Mouse (Mus musculus): ENCODE data around the gene Fbxl4. TPM values are rescaled to one million over a fixed set of nuclear protein-coding genes. Genes with fewer than 3 reads are reported as not detected.

The Fbxl4 gene
- total and polyA plus RNA-seq, 3 experiments = 4.5 TPM; not detected in 1

DNA sequence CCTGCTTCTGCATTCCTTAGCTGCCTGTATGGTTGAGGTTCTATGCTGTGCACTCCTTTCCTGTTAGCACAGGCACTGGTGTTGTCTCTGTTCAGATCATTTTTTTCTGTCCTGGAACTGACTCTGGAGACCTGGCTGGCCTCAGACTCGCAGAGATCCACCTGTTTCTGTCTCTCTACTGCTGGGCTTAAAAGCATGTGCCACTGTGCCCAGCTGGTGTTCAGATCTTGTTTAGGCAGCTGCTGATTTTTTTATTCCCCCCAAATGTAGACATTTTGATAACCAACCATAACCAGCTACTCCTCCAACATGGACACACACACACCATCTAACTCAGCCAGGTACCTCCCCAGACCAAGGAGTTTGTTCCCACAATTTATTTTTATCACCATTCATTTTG is 112.2 kb downstream of the Fbxl4 start:
- Histone ChIP-seq H3K27me3 (ENCODE audit: control insufficient read depth in 1 of 2, insufficient read depth in 2 of 2, low read length in 2 of 2) (no peaks in the 10 kb centered on the region), H3K9ac (ENCODE audit: control insufficient read depth, low read depth, low read length, poor library complexity, severe bottlenecking) (no peak overlapping the region), H3K27ac (ENCODE audit: control insufficient read depth, low read depth, low read length) (no peak overlapping the region), H3K9me3 (replicated peaks; ENCODE audit: insufficient read depth, low read length) (no peaks in the 10 kb centered on the region), H3K36me3 (ENCODE audit: control insufficient read depth in 1 of 2, insufficient read depth in 2 of 2, low read length in 2 of 2) (no peaks in the 10 kb centered on the region), H3K4me3 (ENCODE audit: control insufficient read depth in 1 of 2, insufficient read depth in 1 of 2, low read depth in 2 of 2, low read length in 2 of 2) (no peak overlapping the region), H3K4me1 (ENCODE audit: control insufficient read depth in 1 of 2, insufficient read depth in 2 of 2, low read length in 2 of 2) (no peaks in the 10 kb centered on the region), H3K79me2 (ENCODE audit: control insufficient read depth, insufficient read depth, low read length, poor library complexity) (no peaks in the 10 kb centered on the region)
- DNase-seq (ENCODE audit: low read depth, low spot score) = no peak
- TF ChIP-seq TAL1 (IDR thresholded peaks at IDR 0.05; ENCODE audit: low read length) (no peak), USF1 (IDR thresholded peaks at IDR 0.05; ENCODE audit: low read depth, low read length) (no peak), RCOR1 (IDR thresholded peaks at IDR 0.05; ENCODE audit: low read depth, low read length) (no peak), E2F4 (IDR thresholded peaks at IDR 0.05; ENCODE audit: borderline replicate concordance, low read depth, low read length) (no peak), EP300 (IDR thresholded peaks at IDR 0.05; ENCODE audit: low read depth in 1 of 2, low read length in 2 of 2) (no peak), SMC3 (IDR thresholded peaks at IDR 0.05; ENCODE audit: low read depth, low read length) (no peak), TBP (IDR thresholded peaks at IDR 0.05; ENCODE audit: low read depth, low read length) (no peak), CTCF (IDR thresholded peaks at IDR 0.05 in 2 of 3, conservative IDR thresholded peaks at IDR 0.05 in 1 of 3; ENCODE audit: control insufficient read depth in 1 of 3, insufficient read depth in 1 of 3, low read depth in 2 of 3, low read length in 3 of 3, poor library complexity in 1 of 3, severe bottlenecking in 1 of 3) (no peak), SIN3A (IDR thresholded peaks at IDR 0.05; ENCODE audit: low read length) (no peak), ZC3H11A (IDR thresholded peaks at IDR 0.05; ENCODE audit: low read depth, low read length) (no peak), CHD2 (IDR thresholded peaks at IDR 0.05; ENCODE audit: low read length) (no peak), NELFE (IDR thresholded peaks at IDR 0.05; ENCODE audit: low read depth, low read length) (no peak)

DNA sequence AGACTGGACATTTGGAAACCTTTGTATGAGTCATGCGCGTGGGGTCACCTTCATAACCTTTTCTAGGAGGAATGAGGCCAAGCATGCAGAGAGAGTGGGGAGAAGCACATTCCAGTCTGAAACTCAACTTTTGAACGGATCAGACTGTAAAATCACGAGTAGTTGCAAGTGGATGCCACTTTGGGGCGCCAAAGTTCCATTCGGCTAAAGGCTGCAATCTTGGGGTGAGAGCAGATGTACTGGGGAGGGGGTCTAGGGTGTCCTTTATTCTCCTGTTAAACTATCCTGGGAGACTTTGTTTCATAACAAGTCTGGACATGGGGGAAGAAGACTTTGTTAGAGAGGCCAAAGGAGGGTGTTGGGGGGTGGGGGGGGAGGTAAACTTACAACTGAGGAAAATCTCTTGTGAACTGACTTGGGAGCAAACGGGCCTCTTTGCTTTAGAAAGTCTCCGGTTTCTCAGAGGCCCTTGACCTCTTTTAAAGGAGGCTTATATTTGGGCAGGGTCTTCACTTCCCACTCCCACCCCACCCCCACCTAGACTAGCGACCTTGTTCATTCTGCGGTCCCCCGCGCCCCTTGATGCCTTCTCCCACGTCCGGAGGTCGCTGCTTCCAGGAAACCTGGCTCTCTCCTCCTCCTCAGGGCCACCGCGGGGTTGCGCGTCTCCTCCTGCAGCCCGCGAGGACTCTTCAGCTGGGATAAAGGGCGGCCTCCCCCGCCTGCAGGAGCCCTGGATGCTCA is 119.8 kb downstream of the Fbxl4 start:
- H3K27me3 ChIP-seq (ENCODE audit: control insufficient read depth in 1 of 2, insufficient read depth in 2 of 2, low read length in 2 of 2) = no peaks in the 10 kb centered on the region
- no peaks in the 10 kb centered on the region for H3K4me1 ChIP-seq (ENCODE audit: control insufficient read depth in 1 of 2, insufficient read depth in 2 of 2, low read length in 2 of 2)
- no peak overlapping the region for H3K9ac ChIP-seq (ENCODE audit: control insufficient read depth, low read depth, low read length, poor library complexity, severe bottlenecking)
- H3K27ac ChIP-seq (ENCODE audit: control insufficient read depth, low read depth, low read length) = no peak overlapping the region
- H3K9me3 ChIP-seq (replicated peaks; ENCODE audit: insufficient read depth, low read length) = no peaks in the 10 kb centered on the region
- no peaks in the 10 kb centered on the region for H3K79me2 ChIP-seq (ENCODE audit: control insufficient read depth, insufficient read depth, low read length, poor library complexity)
- no peak for TF ChIP-seq ZKSCAN1 (IDR thresholded peaks at IDR 0.05; ENCODE audit: low read depth, low read length)
- TF ChIP-seq TCF12 (IDR thresholded peaks at IDR 0.05; ENCODE audit: low read depth, low read length) = no peak
- 0 out of 6 replicates have a peak, but pooled peaks of 2 of the 3 experiments have one; percentile 1 to 21 for TF ChIP-seq CTCF (IDR thresholded peaks at IDR 0.05 in 2 of 3, conservative IDR thresholded peaks at IDR 0.05 in 1 of 3; ENCODE audit: control insufficient read depth in 1 of 3, insufficient read depth in 1 of 3, low read depth in 2 of 3, low read length in 3 of 3, poor library complexity in 1 of 3, severe bottlenecking in 1 of 3)
- H3K36me3 ChIP-seq (ENCODE audit: control insufficient read depth in 1 of 2, insufficient read depth in 2 of 2, low read length in 2 of 2) = no peaks in the 10 kb centered on the region
- no peak for DNase-seq (ENCODE audit: low read depth, low spot score)
- H3K4me3 ChIP-seq (ENCODE audit: control insufficient read depth in 1 of 2, insufficient read depth in 1 of 2, low read depth in 2 of 2, low read length in 2 of 2) = no peak overlapping the region

All from MEL (cell line).